Mouse (Mus musculus): ENCODE measurements around the gene Yrdc. TPM values are rescaled to one million over a fixed set of nuclear protein-coding genes. Genes with fewer than 3 reads are reported as not detected.

The Yrdc gene
- total RNA-seq, 1 experiment from 2014 or later: 37.7 TPM

DNA sequence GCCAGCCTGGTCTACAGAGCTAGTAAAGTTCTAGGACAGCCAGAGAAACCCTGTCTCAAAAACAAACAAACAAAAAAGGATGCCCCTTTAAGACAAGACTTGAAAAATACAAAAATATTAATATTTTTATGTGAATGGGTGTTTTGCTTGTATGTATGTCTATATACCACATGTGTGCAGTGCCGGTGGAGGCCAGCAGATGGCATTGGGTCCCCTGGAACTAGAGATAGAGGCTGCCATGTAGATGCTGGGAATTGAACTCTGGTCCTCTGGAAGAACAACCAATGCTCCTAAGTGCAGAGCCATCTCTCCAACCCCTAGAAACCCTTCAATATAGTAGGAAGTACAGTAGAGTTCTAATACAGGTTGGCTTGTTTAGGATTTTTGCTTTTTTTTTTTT, 9.5 kb upstream of the Yrdc start:
- no peak for ATAC-seq (replicated peaks in 1 of 2; ENCODE audit: insufficient read depth in 1 of 2, low FRiP score in 2 of 2, low TSS enrichment in 1 of 2, low read depth in 1 of 2, poor library complexity in 2 of 2, severe bottlenecking in 2 of 2)

DNA sequence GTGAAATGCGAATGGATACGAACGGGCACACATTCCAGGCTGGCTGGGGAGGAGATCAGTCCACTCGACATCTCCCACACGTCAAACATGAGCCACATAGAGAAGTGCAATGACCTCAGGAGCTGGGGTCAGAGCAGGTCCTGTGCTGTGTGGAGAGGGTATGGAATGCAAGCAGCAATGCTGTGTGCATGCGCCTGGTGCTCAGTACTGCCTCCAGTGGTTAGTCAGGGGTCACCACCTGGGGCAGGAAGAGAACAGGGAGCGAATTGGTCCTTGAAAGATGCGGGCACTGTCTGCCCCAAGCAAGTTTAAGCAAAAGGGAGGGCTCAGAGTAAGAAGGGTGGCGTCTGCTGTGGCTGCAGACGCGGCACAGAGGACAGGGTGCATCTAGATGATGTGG, 7.0 kb upstream of the Yrdc start:
- ATAC-seq (replicated peaks in 1 of 2; ENCODE audit: insufficient read depth in 1 of 2, low FRiP score in 2 of 2, low TSS enrichment in 1 of 2, low read depth in 1 of 2, poor library complexity in 2 of 2, severe bottlenecking in 2 of 2): peak; percentile 72 to 77; a peak in 3 of 4 replicates

DNA sequence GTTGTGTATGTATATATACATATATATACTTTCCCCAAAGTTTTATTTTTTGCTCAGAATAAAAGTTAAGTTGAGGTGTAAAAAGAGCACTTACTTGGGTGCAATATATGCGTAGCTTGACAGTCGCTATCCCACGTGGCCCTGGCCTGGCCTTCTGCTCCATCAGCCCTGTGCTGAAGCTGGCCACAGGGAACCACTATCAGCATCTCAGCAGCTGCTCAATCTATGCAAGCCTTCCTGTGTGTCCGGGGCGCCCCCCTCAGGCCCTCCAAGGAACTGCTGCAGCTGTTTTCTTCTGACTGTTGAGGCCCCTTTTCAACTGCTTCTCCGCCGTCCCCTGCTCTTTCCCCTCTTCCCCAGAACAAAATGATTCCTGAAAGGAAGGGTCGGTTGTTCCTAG, 2.9 kb upstream of the Yrdc start:
- peak; percentile 56 to 67 for ATAC-seq (replicated peaks in 1 of 2; ENCODE audit: insufficient read depth in 1 of 2, low FRiP score in 2 of 2, low TSS enrichment in 1 of 2, low read depth in 1 of 2, poor library complexity in 2 of 2, severe bottlenecking in 2 of 2)

DNA sequence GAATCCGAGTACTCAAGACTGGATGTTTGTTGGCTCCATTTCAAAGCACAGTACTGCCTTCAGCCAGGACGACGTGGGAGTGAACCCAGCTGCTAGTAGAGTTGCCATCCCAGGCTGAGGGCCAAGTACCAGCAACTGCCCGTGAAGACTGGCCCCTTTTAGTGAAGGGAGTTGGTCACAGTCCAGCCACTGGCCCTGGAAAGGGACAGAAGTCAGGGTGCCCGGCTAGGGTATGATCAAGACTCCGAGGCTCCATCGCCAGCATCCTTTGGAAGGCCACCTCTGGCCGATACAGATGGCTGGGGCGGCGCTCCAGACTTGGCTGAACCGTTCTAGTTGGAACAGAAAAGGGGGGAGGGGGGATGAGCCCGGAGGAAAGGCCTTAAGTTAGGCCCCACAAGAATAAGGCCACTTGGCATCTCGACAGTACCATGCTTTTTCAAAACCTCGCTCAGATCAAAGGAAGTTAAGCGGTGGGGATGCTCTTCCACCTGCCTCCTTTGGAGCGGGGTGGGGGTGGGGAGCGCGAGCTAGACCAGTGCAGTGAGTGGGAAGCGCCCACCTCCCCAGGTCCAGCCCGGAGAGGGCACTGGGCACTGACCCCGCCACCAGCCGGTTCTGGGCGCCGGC, 733 bp upstream of the Yrdc start:
- no peak for ATAC-seq (replicated peaks in 1 of 2; ENCODE audit: insufficient read depth in 1 of 2, low FRiP score in 2 of 2, low TSS enrichment in 1 of 2, low read depth in 1 of 2, poor library complexity in 2 of 2, severe bottlenecking in 2 of 2)

DNA sequence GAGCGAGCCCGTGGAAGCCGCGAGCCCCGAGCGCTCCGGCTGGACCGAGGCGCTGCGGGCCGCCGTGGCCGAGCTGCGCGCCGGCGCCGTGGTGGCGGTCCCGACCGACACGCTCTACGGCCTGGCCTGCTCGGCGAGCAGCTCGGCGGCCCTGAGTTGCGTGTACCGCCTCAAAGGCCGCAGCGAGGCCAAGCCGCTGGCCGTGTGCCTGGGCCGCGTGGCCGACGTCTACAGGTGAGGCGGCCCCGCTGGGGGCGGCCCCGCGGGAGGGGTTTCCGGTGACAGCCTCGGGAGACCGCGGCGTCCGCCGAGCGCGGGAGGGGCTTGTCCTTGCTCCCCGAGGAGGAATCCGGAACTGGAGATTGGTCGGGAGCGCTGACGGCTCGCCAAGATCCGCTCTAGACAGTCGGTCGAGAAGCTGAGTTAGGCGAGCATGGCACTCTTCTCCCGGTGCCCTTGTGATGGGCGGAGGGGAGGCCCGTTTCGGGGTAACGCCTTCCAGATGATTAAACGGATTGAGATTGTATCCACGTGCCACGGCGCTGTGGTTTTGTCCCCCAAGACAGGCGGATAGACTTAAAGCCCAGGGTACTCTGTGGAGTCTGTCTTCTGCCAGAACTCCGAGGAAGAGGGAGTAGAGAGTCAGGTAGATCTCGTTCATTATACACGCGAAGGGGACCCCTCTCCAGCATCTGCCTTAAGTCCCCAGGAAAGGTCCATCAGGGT, 617 bp downstream of the Yrdc start, which contains the start of gene 1110065P20Rik:
1110065P20Rik (minus strand) TSS at position 264 of the 726 bp plus-strand sequence.
- ATAC-seq (replicated peaks in 1 of 2; ENCODE audit: insufficient read depth in 1 of 2, low FRiP score in 2 of 2, low TSS enrichment in 1 of 2, low read depth in 1 of 2, poor library complexity in 2 of 2, severe bottlenecking in 2 of 2): peak; percentile 13 to 56; a peak in 3 of 4 replicates

DNA sequence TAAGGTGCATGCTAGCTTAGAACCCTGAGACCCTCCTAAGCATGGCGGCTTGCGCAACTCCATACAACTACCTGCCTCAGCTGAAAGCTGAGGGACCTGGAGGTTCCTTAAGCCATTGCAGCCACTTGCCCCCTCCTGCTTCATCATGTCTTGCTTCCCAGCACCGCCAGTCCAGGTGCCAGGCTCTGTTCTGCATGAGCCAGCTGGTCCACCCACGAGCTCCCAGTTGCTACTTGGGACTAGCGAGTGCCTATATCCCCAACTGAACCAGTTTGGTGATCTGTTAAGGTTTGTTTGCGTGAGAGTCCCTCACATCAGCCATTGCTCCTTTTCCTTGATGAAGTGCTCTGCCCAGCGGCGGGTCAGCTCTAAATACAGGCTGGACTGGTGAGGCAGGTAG, 5.8 kb downstream of the Yrdc start:
- no peak for ATAC-seq (replicated peaks in 1 of 2; ENCODE audit: insufficient read depth in 1 of 2, low FRiP score in 2 of 2, low TSS enrichment in 1 of 2, low read depth in 1 of 2, poor library complexity in 2 of 2, severe bottlenecking in 2 of 2)

DNA sequence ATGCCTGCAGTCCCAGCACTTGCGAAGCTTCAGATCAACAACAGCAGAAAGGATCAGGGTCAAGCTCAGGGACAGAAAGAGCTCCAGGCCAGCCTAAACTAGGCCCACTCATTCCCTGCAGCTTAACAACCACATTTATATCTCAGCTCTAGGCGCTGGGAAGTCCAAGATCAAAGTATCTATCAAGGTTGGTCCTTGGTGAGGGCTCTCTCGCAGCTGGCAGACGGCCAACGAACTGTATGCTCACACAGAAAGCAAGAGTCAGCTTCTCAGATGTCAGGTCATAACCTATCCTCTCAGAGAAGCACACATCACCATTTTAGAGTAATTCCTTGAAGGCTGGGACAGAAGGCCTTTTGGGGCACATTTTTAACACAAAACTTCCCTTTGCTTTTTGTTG, 7.9 kb downstream of the Yrdc start:
- ATAC-seq (replicated peaks in 1 of 2; ENCODE audit: insufficient read depth in 1 of 2, low FRiP score in 2 of 2, low TSS enrichment in 1 of 2, low read depth in 1 of 2, poor library complexity in 2 of 2, severe bottlenecking in 2 of 2): no peak

DNA sequence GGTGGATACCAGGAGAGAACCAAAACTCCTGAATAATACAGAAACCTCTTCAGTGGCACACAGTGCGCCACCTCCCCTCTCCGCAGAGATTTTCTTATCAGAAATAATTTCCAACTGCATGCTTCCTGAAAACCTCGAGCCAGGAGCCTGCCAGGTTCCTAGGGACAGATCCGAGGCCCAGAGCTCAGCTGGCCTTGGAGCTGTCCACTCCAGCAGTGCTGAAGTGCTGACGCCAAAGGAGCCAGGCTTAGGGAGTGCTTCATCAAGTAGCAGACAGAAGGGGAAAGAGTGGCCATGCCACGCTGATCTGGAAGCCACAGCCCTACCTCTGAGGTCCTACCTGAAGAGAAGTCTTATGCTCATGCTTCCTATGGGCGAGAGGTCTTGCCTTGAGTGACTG, 10.0 kb downstream of the Yrdc start:
- peak; percentile 28 to 80; a peak in 2 of 4 replicates for ATAC-seq (replicated peaks in 1 of 2; ENCODE audit: insufficient read depth in 1 of 2, low FRiP score in 2 of 2, low TSS enrichment in 1 of 2, low read depth in 1 of 2, poor library complexity in 2 of 2, severe bottlenecking in 2 of 2)

DNA sequence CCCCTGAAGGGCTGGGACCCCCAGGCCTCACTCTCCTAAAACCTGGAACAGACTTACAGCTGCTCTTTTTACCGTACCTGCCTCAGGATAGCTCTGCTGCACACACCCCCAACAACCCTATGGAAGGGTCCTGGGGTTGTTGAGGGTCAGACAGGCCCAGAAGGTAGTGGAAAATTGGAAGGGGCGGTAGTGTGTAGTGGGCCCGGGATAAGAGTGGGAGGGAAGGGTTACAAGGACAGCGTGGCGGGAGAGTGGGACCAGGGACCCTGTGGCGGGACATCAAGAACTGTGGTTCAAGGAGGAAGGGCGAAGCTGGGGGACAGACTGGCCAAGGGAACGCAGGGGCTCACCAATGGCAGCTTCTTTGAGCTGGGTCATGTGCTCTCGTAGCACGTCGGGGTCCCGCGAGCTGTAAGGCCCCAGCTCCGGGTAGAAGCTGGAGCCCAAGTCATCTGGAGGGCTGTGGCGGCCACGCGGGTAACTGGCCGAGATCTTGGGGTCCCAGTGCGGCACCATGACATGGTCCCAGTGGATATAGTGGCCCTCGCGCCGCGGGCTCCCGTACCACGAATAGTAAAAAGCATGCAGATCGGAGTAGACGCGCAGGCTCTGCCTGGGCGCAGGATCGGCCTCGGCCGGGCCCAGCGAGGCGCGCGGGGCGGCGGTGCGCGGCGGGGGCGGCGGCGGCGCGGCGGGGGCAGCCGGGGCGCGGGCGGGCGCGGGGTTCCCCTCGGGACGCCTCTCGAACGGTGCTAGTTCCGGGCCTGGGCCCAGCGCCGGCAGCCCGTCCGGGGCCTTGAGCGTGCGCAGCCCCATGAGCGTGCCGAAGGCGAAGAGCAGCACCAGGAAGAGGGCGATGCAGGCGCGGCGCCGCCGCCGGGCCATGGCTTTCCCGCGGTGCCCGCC, 11.1 kb downstream of the Yrdc start, which contains the start of gene Maneal:
Maneal (minus strand) TSS at position 889 of the 906 bp plus-strand sequence.
- ATAC-seq (replicated peaks in 1 of 2; ENCODE audit: insufficient read depth in 1 of 2, low FRiP score in 2 of 2, low TSS enrichment in 1 of 2, low read depth in 1 of 2, poor library complexity in 2 of 2, severe bottlenecking in 2 of 2): no peak

DNA sequence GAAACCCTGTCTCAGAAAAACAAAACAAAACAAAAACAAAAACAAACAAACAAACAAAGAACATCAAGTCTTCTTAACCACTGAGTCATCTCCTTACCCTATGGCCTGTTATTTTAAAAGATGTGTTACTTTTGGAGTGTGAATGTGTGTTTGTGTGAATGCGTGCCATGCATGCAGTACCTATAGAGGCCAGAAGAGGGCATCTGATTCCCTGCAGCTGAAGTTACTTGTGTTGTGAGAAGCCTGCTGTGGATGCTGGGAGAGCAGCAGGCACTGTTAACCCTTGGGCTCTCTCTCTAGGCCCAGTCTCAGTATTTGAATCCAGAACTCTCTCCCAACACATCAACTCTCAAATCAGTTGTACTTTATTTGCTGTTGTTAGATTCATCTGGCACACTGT, 22.2 kb downstream of the Yrdc start:
- ATAC-seq (replicated peaks in 1 of 2; ENCODE audit: insufficient read depth in 1 of 2, low FRiP score in 2 of 2, low TSS enrichment in 1 of 2, low read depth in 1 of 2, poor library complexity in 2 of 2, severe bottlenecking in 2 of 2): no peak

DNA sequence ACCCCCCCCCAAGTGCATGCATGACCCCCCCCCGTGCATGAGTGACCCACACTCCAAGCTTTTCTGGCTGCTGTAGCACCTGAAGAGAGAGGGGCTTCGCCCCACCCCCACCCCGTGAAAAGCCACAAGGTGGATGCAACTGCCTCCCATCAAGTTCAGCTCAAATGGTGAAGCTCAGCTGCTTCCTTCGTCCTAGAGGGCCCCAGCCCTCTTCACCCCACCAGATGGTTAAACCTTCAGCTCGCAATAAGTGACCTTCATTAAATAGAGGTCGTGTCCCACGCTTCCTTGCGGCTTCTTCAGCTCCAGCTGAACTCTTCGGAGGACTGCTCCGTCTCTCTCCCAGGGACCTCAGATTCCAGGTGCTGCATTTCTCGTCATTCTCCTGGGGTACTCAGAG, 30.1 kb downstream of the Yrdc start, which contains the start of gene Epha10:
Epha10 (plus strand) TSS at position 301 of the 400 bp plus-strand sequence.
- ATAC-seq (replicated peaks in 1 of 2; ENCODE audit: insufficient read depth in 1 of 2, low FRiP score in 2 of 2, low TSS enrichment in 1 of 2, low read depth in 1 of 2, poor library complexity in 2 of 2, severe bottlenecking in 2 of 2): no peak

DNA sequence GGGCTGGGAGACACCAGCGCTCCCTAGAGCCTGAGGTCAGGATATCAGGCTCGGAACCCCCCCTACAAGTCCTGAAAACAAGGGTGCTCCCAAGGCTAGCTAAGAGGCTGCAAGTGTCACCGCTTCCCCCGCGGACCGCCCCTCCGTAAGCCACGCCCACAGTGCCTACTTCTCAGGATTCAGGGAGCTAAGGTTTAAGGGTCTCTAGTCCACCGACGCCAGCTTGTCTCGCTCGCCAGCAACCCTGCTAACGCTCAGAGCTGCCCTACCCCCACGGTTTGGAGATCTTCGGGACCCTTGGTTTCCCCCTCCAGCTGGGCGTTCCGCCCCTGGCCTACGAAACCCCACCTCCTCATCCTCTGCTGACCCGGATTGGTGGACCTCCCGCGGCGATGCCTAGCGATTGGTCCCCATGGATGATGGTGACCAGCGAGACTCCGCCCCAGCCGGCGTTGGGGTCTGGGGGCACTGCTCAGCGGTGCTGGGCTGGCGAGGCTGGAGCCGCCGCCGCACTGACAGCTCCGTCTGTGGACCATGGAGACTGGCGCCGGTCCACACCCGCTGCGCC, 30.9 kb downstream of the Yrdc start:
- ATAC-seq (replicated peaks in 1 of 2; ENCODE audit: insufficient read depth in 1 of 2, low FRiP score in 2 of 2, low TSS enrichment in 1 of 2, low read depth in 1 of 2, poor library complexity in 2 of 2, severe bottlenecking in 2 of 2): no peak; a peak in 1 of 4 replicates

DNA sequence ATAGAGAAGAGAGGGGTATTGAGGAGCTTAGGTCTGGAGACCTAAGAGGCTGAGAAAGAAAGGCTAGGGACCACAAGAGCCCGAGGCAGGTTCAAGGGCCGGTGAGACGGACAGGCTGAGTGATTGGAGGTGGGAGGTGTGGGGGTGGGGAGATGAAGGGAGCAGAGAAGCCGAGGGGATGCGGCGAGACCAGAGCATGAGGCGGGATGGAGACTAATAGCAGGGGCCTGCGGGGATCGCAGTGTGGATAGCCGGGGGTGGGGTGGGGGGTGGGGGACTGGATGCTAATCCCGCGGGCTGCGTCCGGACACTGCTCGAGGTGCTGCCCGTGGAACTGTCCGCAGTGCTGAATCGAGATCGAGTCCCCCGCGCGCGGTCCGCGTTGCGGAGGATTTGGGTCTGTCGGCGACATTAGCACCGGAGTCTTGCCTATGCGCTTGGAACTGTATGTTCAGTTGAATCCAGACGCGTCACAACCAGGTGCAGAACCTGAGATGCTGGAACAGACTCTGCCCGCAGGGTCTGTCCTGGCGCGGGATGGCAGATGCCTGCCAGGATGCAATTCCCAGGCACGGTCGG, 31.8 kb downstream of the Yrdc start:
- peak in 1 of 2 experiments; percentile 64; a peak in 2 of 4 replicates for ATAC-seq (replicated peaks in 1 of 2; ENCODE audit: insufficient read depth in 1 of 2, low FRiP score in 2 of 2, low TSS enrichment in 1 of 2, low read depth in 1 of 2, poor library complexity in 2 of 2, severe bottlenecking in 2 of 2)

DNA sequence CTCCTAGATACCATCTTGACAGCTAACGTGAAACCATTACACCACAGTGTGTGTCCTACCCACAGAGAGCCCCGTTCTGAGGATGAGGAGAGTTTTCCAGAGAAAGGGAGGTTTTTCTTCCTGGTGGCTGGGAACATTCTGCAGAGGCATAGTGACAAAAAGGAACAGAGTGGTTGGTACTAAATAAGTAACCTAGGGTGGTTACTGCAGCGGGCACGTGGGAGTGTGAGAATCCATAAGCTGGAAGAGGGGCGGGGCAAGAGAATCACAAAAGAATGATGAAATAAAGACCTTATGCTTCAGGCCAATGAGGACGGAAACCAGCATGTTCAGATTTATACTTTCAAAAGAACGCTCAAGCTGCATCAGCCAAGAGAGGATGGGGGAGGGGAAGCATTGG, 38.2 kb downstream of the Yrdc start:
- no peak for ATAC-seq (replicated peaks in 1 of 2; ENCODE audit: insufficient read depth in 1 of 2, low FRiP score in 2 of 2, low TSS enrichment in 1 of 2, low read depth in 1 of 2, poor library complexity in 2 of 2, severe bottlenecking in 2 of 2)

DNA sequence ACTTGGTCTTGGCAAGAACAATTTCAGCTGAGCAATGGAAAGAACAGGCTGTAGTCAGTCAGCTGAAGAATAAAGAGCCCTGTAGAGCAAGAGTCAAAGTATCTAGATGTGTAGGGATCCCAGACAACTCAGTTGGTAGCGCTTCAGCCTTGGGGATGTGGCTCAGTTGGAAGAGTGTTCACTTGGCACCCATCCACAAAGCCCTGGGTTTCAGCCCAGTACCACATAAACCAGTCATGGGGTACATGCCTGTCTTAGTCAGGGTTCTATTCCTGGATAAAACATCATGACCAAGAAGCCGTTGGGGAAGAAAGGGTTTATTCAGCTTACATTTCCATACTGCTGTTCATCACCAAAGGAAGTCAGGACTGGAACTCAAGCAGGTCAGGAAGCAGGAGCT, 39.5 kb downstream of the Yrdc start:
- no peak for ATAC-seq (replicated peaks in 1 of 2; ENCODE audit: insufficient read depth in 1 of 2, low FRiP score in 2 of 2, low TSS enrichment in 1 of 2, low read depth in 1 of 2, poor library complexity in 2 of 2, severe bottlenecking in 2 of 2)

DNA sequence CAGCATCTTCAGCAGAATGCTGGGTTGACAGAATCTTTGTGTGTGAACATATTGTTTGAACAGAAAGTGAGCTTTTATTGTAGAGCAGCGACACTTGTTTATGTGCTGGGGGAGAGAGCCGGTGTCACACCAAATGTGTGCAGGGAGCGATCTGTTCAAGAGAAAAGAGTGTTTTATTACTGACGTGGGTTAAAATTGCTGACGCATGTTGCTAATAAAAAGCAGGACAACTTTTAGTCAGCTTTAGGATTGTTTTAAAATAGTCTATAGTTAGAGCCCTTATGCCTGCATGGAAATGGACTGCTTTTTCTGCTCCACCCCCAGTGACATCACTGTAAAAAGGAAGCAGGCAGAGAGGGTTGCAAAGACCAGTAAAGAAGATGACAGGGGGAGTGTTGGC, 40.4 kb downstream of the Yrdc start:
- ATAC-seq (replicated peaks in 1 of 2; ENCODE audit: insufficient read depth in 1 of 2, low FRiP score in 2 of 2, low TSS enrichment in 1 of 2, low read depth in 1 of 2, poor library complexity in 2 of 2, severe bottlenecking in 2 of 2): no peak

DNA sequence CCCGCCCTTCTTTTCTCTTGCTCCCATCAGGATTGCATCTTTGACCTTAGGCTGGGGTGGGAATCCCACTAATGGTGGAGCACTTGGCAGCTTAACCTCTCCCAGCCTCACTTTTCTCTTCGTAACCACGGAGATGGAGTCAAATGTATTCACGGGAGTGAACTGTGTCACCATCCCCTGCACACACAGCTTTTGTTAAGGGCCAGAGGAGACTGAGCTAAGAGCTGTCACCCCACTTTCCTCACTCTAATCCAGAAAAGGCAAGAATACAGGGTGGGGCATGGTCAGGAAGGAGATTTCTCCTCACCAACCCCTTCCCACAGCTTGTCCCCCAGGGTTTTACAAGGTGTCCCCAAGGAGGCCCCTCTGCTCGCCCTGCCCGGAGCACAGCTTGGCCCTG, 43.3 kb downstream of the Yrdc start:
- ATAC-seq (replicated peaks in 1 of 2; ENCODE audit: insufficient read depth in 1 of 2, low FRiP score in 2 of 2, low TSS enrichment in 1 of 2, low read depth in 1 of 2, poor library complexity in 2 of 2, severe bottlenecking in 2 of 2): no peak
